Mouse (Mus musculus) C2C12 (cell line): ENCODE data around the gene Pigyl. TPM values are rescaled to one million over a fixed set of nuclear protein-coding genes. Genes with fewer than 3 reads are reported as not detected.
A peak's percentile ranks its signal among the peaks of the same experiment; 100 is the strongest.

Experiments used
- H3K27me3 ChIP-seq: one replicate; pipeline ENCODE4 v1.6.1; 2011; ENCODE audit not compliant: control insufficient read depth, insufficient read depth, insufficient read length
- H3K36me3 ChIP-seq: one replicate; pipeline ENCODE4 v1.6.1; 2011; ENCODE audit not compliant: control insufficient read depth, insufficient read depth
- H3K4me3 ChIP-seq: one replicate; pipeline ENCODE4 v1.5.1; 2011; ENCODE audit warnings: mild to moderate bottlenecking, control low read depth; ENCODE audit not compliant: poor library complexity, insufficient read depth, severe bottlenecking
- H3K79me2 ChIP-seq: one replicate; pipeline ENCODE4 v1.6.1; 2011; ENCODE audit not compliant: control insufficient read depth, insufficient read depth
- H3K79me3 ChIP-seq: one replicate; pipeline ENCODE4 v1.6.1; 2011; ENCODE audit warnings: low read depth, control low read depth
- H3ac ChIP-seq: one replicate; pipeline ENCODE3; 2011; ENCODE audit warnings: low read depth; ENCODE audit not compliant: control insufficient read depth, insufficient read length
- CEBPB ChIP-seq: IDR thresholded peaks from one replicate; pipeline ENCODE4 v1.6.1; 2011; ENCODE audit warnings: low read depth, mild to moderate bottlenecking, control low read depth, moderate library complexity
- CTCF ChIP-seq: IDR thresholded peaks from one replicate; pipeline ENCODE4 v1.5.1; 2011; ENCODE audit not compliant: control insufficient read depth, insufficient read depth, insufficient read length
- FOSL1 ChIP-seq: IDR thresholded peaks from one replicate; pipeline ENCODE4 v1.8.0; 2011; ENCODE audit warnings: mild to moderate bottlenecking, low read length; ENCODE audit not compliant: poor library complexity, insufficient read depth, severe bottlenecking
- MAX ChIP-seq: IDR thresholded peaks from one replicate; pipeline ENCODE4 v1.6.1; 2011; ENCODE audit warnings: mild to moderate bottlenecking, control low read depth
- MYOD1 ChIP-seq: IDR thresholded peaks from one replicate; pipeline ENCODE4 v1.6.1; 2011; ENCODE audit warnings: low read depth; ENCODE audit not compliant: control insufficient read depth, insufficient read length
- MYOG ChIP-seq: IDR thresholded peaks from one replicate; pipeline ENCODE4 v1.6.1; 2011; ENCODE audit not compliant: control insufficient read depth, insufficient read length; ENCODE audit errors: extremely low read depth
- USF1 ChIP-seq: IDR thresholded peaks from one replicate; pipeline ENCODE4 v1.6.1; 2011; ENCODE audit warnings: low read depth, mild to moderate bottlenecking, control low read depth, moderate library complexity
- polyA plus RNA-seq: library from polyadenylated mRNA; unstranded; fragments of >200 nt; fragmentation: generic; extraction: Trizol; gene quantifications from one replicate; pipeline ENCODE4 v1.2.1, GENCODE M21; 2012; ENCODE audit warnings: missing spikeins

Pigyl gene
- polyA plus RNA-seq, 1 experiment = 47.9 TPM

DNA sequence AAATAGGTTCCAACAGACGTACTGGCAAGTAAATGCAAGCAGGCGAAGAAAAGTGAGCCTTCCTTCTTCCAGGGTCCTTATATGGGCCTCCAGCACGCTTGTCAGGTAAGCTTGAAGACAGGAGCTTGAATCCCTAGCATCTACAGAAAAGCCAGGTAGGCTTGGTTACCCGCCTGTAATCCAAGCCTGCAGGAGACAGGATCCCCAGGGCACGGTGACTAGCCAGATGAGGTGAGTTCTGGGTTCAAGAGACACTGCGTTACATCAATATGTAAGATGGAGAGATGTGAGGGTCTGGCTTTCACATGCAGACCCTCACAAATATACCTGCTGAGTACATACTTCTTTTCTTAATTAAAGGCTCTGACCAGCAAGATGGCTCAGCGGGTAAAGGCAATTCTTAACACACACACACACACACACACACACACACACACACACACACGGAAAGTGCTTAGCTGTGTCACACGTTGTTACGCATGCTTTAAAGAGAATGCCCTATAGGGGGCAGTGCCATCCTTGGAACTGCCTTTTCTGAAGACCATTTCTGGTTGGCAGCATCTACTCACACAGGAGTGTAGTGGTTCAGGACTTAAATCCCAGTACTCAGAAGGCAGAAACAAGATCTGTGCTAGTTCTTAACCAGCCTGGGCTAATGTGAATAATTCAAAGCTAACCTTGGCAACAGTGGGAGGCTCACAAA is 38.7 kb upstream of the Pigyl start:
- H3K79me2 ChIP-seq = peaks cover 30% of the 10 kb centered on the region
- H3K79me3 ChIP-seq = peaks cover 16% of the 10 kb centered on the region
- no peak overlapping the region for H3ac ChIP-seq
- no peak overlapping the region for H3K4me3 ChIP-seq
- TF ChIP-seq CTCF = peak; percentile 7
- no peak for TF ChIP-seq MYOG
- peaks cover 3% of the 10 kb centered on the region for H3K27me3 ChIP-seq
- peaks cover 6% of the 10 kb centered on the region for H3K36me3 ChIP-seq

DNA sequence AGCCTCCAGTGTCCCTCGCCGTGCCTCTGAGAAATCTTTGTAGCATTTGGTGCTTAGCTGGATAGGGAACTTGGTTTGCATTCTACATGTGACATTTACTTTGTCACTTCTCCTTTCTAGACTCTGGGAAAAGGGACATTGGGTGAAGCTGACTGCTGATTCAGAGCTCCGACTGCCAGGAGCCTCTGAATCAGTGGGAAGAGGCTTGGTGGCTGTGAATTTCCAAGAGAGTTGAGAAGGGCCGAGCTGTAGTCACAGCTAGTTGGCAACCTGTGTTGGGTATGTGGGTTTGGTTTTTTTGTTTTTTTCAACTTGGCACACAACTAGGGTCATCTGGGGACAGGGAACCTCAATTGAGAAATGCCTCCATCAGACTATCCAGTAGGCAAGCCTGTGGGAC is 37.1 kb upstream of the Pigyl start:
- H3ac ChIP-seq = no peak overlapping the region
- no peaks in the 10 kb centered on the region for H3K36me3 ChIP-seq
- peaks cover 22% of the 10 kb centered on the region for H3K79me2 ChIP-seq
- TF ChIP-seq MAX = no peak
- TF ChIP-seq MYOD1 = no peak
- no peak for TF ChIP-seq CTCF
- TF ChIP-seq CEBPB = no peak
- no peak for TF ChIP-seq USF1
- TF ChIP-seq FOSL1 = no peak
- no peak for TF ChIP-seq MYOG
- H3K4me3 ChIP-seq = no peak overlapping the region
- H3K79me3 ChIP-seq = peaks cover 13% of the 10 kb centered on the region
- peaks cover 3% of the 10 kb centered on the region for H3K27me3 ChIP-seq

DNA sequence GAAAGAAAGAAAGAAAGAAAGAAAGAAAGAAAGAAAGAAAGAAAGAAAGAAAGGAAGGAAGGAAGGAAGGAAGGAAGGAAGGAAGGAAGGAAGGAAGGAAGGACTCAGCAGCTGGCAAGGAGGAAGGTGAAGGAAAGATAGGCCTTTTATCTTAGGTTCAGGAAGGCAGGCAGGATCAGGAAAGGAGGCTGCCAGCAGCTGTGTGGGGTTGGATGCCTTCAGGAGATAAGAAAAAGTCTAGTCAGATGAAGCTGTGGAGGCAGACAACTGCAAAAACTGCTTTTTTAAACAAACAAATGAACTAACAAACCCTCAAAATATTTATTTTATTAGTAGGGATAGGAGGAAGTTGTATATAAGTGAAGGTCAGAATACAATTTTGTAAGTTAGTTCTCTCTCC is 35.1 kb upstream of the Pigyl start:
- no peak for TF ChIP-seq FOSL1
- TF ChIP-seq CEBPB = no peak
- TF ChIP-seq MYOG = no peak
- TF ChIP-seq MAX = no peak
- no peak for TF ChIP-seq MYOD1
- no peak for TF ChIP-seq USF1
- no peak overlapping the region for H3K4me3 ChIP-seq

DNA sequence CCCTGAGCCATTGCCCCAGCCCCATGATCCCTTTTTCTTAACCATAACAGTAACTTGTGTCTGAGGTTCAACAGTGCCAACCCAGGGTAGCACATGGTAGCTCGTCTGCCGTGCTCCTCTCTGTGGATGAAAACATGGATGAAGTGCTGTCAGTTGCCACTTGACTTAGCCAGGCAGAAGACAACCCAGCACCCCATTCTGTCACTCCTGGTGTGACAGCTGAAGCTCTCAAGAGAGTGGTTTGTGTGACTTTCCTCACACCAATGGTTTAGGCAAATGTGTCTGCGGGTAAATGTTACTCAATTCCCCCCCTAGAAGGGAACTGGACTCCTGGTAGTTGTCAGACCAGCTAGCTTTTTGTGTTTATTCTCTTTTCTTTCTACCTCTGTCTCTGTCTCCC is 34.6 kb upstream of the Pigyl start:
- Histone ChIP-seq H3K79me2 (no peaks in the 10 kb centered on the region), H3K36me3 (no peaks in the 10 kb centered on the region), H3K4me3 (no peak overlapping the region), H3ac (no peak overlapping the region), H3K79me3 (no peaks in the 10 kb centered on the region), H3K27me3 (peaks cover 3% of the 10 kb centered on the region)
- TF ChIP-seq CTCF = no peak
- no peak for TF ChIP-seq MYOG
- TF ChIP-seq MAX = no peak
- no peak for TF ChIP-seq FOSL1
- no peak for TF ChIP-seq USF1
- no peak for TF ChIP-seq CEBPB
- TF ChIP-seq MYOD1 = no peak

More for the DNA sequence above, 35.1 kb upstream of the Pigyl start:
- no peaks in the 10 kb centered on the region for H3K36me3 ChIP-seq
- peaks cover 3% of the 10 kb centered on the region for H3K27me3 ChIP-seq
- no peak overlapping the region for H3ac ChIP-seq
- H3K79me3 ChIP-seq = peaks cover 1% of the 10 kb centered on the region
- H3K79me2 ChIP-seq = peaks cover 3% of the 10 kb centered on the region

DNA sequence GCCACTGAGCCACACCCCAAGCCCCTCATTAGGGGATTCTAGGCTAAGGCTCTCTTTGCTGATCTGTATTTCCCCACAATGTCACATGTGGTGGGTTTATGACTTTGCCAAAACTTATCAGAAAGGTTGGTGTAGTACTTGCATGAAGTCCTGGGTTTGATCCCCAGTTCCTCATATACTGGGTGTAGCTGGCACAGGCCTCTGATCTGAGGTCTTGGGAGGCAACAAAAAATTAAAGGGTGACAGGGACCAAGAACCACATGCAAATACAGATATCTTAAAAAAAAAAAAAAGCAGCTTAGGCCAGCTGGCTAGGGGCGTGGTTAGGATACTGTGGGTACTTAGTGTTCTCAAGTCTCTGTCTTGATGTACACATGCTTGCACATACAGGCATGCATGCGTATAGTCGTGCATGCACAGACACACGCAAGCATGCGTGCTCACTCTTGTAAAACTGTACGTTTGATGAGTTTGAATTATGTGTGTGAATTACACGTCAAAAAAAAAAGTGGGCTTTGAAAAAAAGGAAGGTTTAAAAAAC is 33.5 kb upstream of the Pigyl start:
- Histone ChIP-seq H3K36me3 (no peaks in the 10 kb centered on the region), H3K4me3 (no peak overlapping the region), H3K79me3 (no peaks in the 10 kb centered on the region), H3K27me3 (peaks cover 3% of the 10 kb centered on the region), H3ac (no peak overlapping the region), H3K79me2 (no peaks in the 10 kb centered on the region)
- TF ChIP-seq MAX (no peak), FOSL1 (no peak), MYOG (no peak), CTCF (no peak), MYOD1 (no peak), CEBPB (no peak), USF1 (no peak)
